Mouse (Mus musculus) liver, embryonic 14.5 days (tissue): ENCODE measurements at regions not wholly inside any gene's neighbourhood (a gene's known extent, or its start where the extent isn't known, plus 50 kb on each side); places are given as distances from the start of the nearest gene placed in this dataset.

ENCODE experiments used
- ATAC-seq: fragments of 200-750 bp; cut with Nextera tagmentation; 2 replicates; pipeline ENCODE4 v1.8.0; 2017; ENCODE audit warnings: moderate number of reproducible peaks, mild to moderate bottlenecking, moderate library complexity; ENCODE audit not compliant: insufficient read depth
- DNase-seq, 3 experiments: peaks; one replicate each; pipeline ENCODE4 v3.0.0-alpha.2; 2012 to 2013; ENCODE audit warnings: low read depth in 3 of 3, low spot score in 3 of 3
- H3K27ac ChIP-seq: fragments of 300-500 bp; sonication (generic); 2 replicates; pipeline ENCODE4 v1.5.1; 2014; ENCODE audit warnings: moderate library complexity, mild to moderate bottlenecking, control low read depth, inconsistent platforms
- H3K27me3 ChIP-seq: fragments of 300-500 bp; sonication (generic); 2 replicates; pipeline ENCODE4 v1.6.1; 2014; ENCODE audit warnings: mild to moderate bottlenecking, low read length, moderate library complexity; ENCODE audit not compliant: control insufficient read depth, insufficient read depth
- H3K36me3 ChIP-seq: fragments of 300-500 bp; sonication (generic); replicated peaks from 2 replicates; pipeline ENCODE4 v1.6.1; 2014; ENCODE audit warnings: low read depth; ENCODE audit not compliant: control insufficient read depth, insufficient read depth
- H3K4me1 ChIP-seq, 2 experiments: fragments of 200-500 bp in 1 of 2; fragments of 300-500 bp in 1 of 2; sonication (generic) in 1 of 2; replicated peaks; 2 replicates each; pipeline ENCODE4 v1.6.1; 2012 to 2014; ENCODE audit warnings: antibody characterized with exemption in 1 of 2, inconsistent platforms in 1 of 2, low read length in 1 of 2; ENCODE audit not compliant: control insufficient read depth in 2 of 2, insufficient read depth in 2 of 2
- H3K4me2 ChIP-seq: fragments of 300-500 bp; sonication (generic); 2 replicates; pipeline ENCODE4 v1.6.1; 2014; ENCODE audit warnings: low read depth, mild to moderate bottlenecking, control low read depth, moderate library complexity
- H3K4me3 ChIP-seq, 2 experiments: fragments of 200-500 bp in 1 of 2; fragments of 300-500 bp in 1 of 2; sonication (generic) in 1 of 2; 2 replicates each; pipeline ENCODE4 v1.5.1; 2012 to 2014; ENCODE audit warnings: low read depth in 2 of 2, low read length in 2 of 2, mild to moderate bottlenecking in 2 of 2, control low read depth in 1 of 2, inconsistent platforms in 1 of 2, moderate library complexity in 1 of 2; ENCODE audit not compliant: insufficient read depth in 1 of 2
- H3K9ac ChIP-seq: fragments of 300-500 bp; sonication (generic); replicated peaks from 2 replicates; pipeline ENCODE4 v1.6.1; 2014; ENCODE audit warnings: mild to moderate bottlenecking, control low read depth, moderate library complexity
- H3K9me3 ChIP-seq: fragments of 300-500 bp; sonication (generic); 2 replicates; pipeline ENCODE4 v1.6.1; 2016; ENCODE audit warnings: low read length, mixed read lengths; ENCODE audit not compliant: control insufficient read depth
- CTCF ChIP-seq: IDR thresholded peaks from 2 replicates; pipeline ENCODE4 v1.5.1; 2016; ENCODE audit warnings: antibody characterized with exemption, low read depth, control low read depth
- EP300 ChIP-seq: IDR thresholded peaks from 2 replicates; pipeline ENCODE4 v1.6.1; 2016; ENCODE audit warnings: antibody characterized with exemption, low read depth
- WGBS: fragments of 180-500 bp; shearing (Covaris S2); extraction: QIAGEN DNeasy Blood & Tissue Kit; methylation state at CpG from one replicate; pipeline ENCODE4 v1.1.7; 2014; ENCODE audit not compliant: insufficient replicate concordance; 5-methylcytosine and 5-hydroxymethylcytosine counted together

- no peak overlapping the region for H3K4me3 ChIP-seq
- no peaks in the 10 kb centered on the region for H3K36me3 ChIP-seq
- H3K4me2 ChIP-seq: no peak overlapping the region
- no peaks in the 10 kb centered on the region for H3K9me3 ChIP-seq
- 59% methylated on average over 3 of the region's 3 CpGs for WGBS
- ATAC-seq: no peak
- H3K9ac ChIP-seq: no peak overlapping the region
- H3K27me3 ChIP-seq: no peaks in the 10 kb centered on the region
- DNase-seq: no peak
- H3K4me1 ChIP-seq: peaks cover 0 to 9% of the 10 kb centered on the region in 2 experiments; a peak in 2 of 4 replicates
- TF ChIP-seq EP300 (no peak), CTCF (no peak)
- no peak overlapping the region for H3K27ac ChIP-seq
Measured at GRCm38 (mm10) chr10:19532790-19533189, 59.0 kb upstream of the Ifngr1 start.

GRCm38 (mm10) chr10:19533846-19534245 lies 57.9 kb upstream of the Ifngr1 start:
- Histone ChIP-seq H3K36me3 (no peaks in the 10 kb centered on the region), H3K4me2 (no peak overlapping the region), H3K9ac (no peak overlapping the region), H3K4me1 (peaks cover 0 to 9% of the 10 kb centered on the region in 2 experiments; a peak in 2 of 4 replicates), H3K27me3 (no peaks in the 10 kb centered on the region), H3K27ac (no peak overlapping the region), H3K9me3 (no peaks in the 10 kb centered on the region), H3K4me3 (no peak overlapping the region)
- TF ChIP-seq EP300 (no peak), CTCF (no peak)
- no peak for DNase-seq
- ATAC-seq: no peak
- 70% methylated on average over 1 of the region's 1 CpGs for WGBS
